In the genomic region with DNA sequence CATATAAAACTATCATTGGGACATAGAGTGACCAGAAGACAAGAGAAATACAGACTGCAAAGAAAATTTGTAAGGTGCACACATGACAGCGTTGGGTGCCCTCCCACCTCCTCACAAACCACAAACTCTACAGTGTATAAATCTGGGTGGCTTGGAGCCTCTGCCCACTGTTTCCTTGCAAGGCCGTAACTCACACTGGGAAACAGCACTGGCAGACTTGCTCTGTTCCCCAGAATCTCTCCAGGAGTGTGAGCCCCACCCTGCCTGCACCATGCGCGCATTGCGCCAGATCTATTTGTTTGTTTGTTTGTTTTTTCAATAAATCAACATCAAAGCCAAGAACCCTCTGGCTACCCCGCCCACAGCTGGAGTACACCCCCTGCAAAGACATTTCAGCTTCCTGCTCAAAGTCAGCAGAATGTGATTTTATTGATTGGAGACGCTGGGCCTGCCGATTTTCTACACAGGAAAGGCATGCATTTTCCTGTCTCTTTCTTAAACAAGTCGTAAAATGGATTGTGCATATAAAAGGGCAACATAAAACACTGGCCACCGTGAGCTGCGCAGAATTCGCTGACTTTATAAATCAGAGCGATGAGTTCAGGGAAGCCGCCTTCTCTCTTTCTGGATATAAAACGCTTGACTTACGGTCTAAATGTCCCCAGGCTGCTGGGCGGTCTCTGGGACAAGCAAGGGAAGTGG, we compare ENCODE assay signal across 14 mouse cellular contexts. TPM values are rescaled to one million over a fixed set of nuclear protein-coding genes. Genes with fewer than 3 reads are reported as not detected.
DNase-seq lines count a peak whose midpoint lies in the region; ATAC-seq lines count a peak whose summit lies in the region.
"Had no signal": no experiment of that assay in that cellular context is flagged by ENCODE, and none has a peak within 500 bp of the region (broad histone marks: within the 10 kb centered on the region; RNA-seq: fewer than 3 reads in every experiment).

No protein-coding gene starts in this region.

- H3K27me3 ChIP-seq in kidney, embryonic 16.5 days (ENCODE audit: insufficient read depth, low read length): 0 out of 2 replicates have a peak, but pooled peaks cover 2% of the 10 kb centered on the region
- H3K27me3 ChIP-seq in limb, embryonic 12.5 days: peaks cover 8% of the 10 kb centered on the region

- H3K4me3 ChIP-seq in kidney, embryonic 16.5 days (ENCODE audit: low read length): no peak overlapping the region
- no peak overlapping the region for H3K4me3 ChIP-seq in limb, embryonic 12.5 days (replicated peaks)
- H3K4me3 ChIP-seq: left cerebral cortex, adult 2 months had no signal

- H3K4me2 ChIP-seq in kidney, embryonic 16.5 days (replicated peaks; ENCODE audit: low read depth, low read length): 0 out of 2 replicates have a peak overlapping the region, but pooled peaks have one; percentile 13
- peak overlapping the region; percentile 20; the same call in 1 of the 2 replicates for H3K4me2 ChIP-seq in limb, embryonic 12.5 days

- peak overlapping the region; percentile 57; the same call in 1 of the 2 replicates for H3K27ac ChIP-seq in kidney, embryonic 16.5 days (ENCODE audit: low read length)
- no peak overlapping the region for H3K27ac ChIP-seq in limb, embryonic 12.5 days
- H3K27ac ChIP-seq: left cerebral cortex, adult 2 months had no signal

- DNase-seq in kidney, adult 8-10 months: no peak
- DNase-seq in urinary bladder, postnatal 14 days (ENCODE audit: low spot score): peak; percentile 7
- no peak for DNase-seq in urinary bladder, postnatal 10 days (ENCODE audit: low spot score)
- DNase-seq in right cerebral cortex, postnatal 14 days: no peak
- no peak for DNase-seq in c-Kit-positive CD71-positive TER-119-positive erythroid progenitor cells, embryonic 14.5 days (ENCODE audit: low spot score)
- DNase-seq: adrenal gland, postnatal 14 days; cerebellum, adult 9-11 months; gastrocnemius, postnatal 25 days; heart, postnatal 10 days; liver; thymus, adult 2 months had no signal

- H3K4me1 ChIP-seq in kidney, embryonic 16.5 days (ENCODE audit: insufficient read depth, low read length): peaks cover 10% of the 10 kb centered on the region
- H3K4me1 ChIP-seq in limb, embryonic 12.5 days (replicated peaks): peaks cover 15% of the 10 kb centered on the region

- H3K9me3 ChIP-seq in kidney, embryonic 16.5 days (ENCODE audit: low read length): 0 out of 2 replicates have a peak, but pooled peaks cover 5% of the 10 kb centered on the region
- no peaks in the 10 kb centered on the region; the same call in 1 of the 2 replicates for H3K9me3 ChIP-seq in limb, embryonic 12.5 days

- 34% methylated on average over 17 of the region's 17 CpGs for WGBS in kidney, embryonic 16.5 days
- 31% methylated on average over 17 of the region's 17 CpGs for WGBS in limb, embryonic 12.5 days

- no peaks in the 10 kb centered on the region for H3K36me3 ChIP-seq in kidney, embryonic 16.5 days (ENCODE audit: insufficient read depth, low read length)
- H3K36me3 ChIP-seq in limb, embryonic 12.5 days: no peaks in the 10 kb centered on the region

- no peak overlapping the region for H3K9ac ChIP-seq in kidney, embryonic 16.5 days (replicated peaks; ENCODE audit: low read length)
- no peak overlapping the region for H3K9ac ChIP-seq in limb, embryonic 12.5 days (replicated peaks)

- no peak; the same call in 1 of the 2 replicates for ATAC-seq in kidney, embryonic 16.5 days (ENCODE audit: low FRiP score, low TSS enrichment)
- ATAC-seq in limb, embryonic 12.5 days (ENCODE audit: insufficient number of reproducible peaks, insufficient read depth, low FRiP score, low TSS enrichment, low read depth): no peak

RNA-seq across cellular contexts. Expression of a gene that starts 48.9 kb away (rescaled TPM):
- 10.4 and 11.9 TPM in 2 replicates for polyA plus RNA-seq in kidney, embryonic 16.5 days (2015; fragmentation: Nextera tagmentation; extraction: Ambion mirVana)
- 15.0 and 15.5 TPM in 2 replicates for polyA plus RNA-seq in limb, embryonic 12.5 days (2016; fragmentation: Nextera tagmentation; extraction: Ambion mirVana)
